Mouse (Mus musculus) embryonic facial prominence, embryonic 15.5 days (tissue): ENCODE results near the gene Acoxl. TPM values are rescaled to one million over a fixed set of nuclear protein-coding genes. Genes with fewer than 3 reads are reported as not detected.

Source experiments
- ATAC-seq: fragments of 200-750 bp; cut with Nextera tagmentation; 2 replicates; pipeline ENCODE4 v1.8.0; 2017; ENCODE audit warnings: low read depth, moderate TSS enrichment; ENCODE audit not compliant: insufficient number of reproducible peaks, low FRiP score, low TSS enrichment
- H3K27ac ChIP-seq: fragments of 300-500 bp; sonication (generic); replicated peaks from 2 replicates; pipeline ENCODE4 v1.5.1; 2015; ENCODE audit warnings: mild to moderate bottlenecking, inconsistent platforms
- H3K27me3 ChIP-seq: fragments of 300-500 bp; sonication (generic); 2 replicates; pipeline ENCODE4 v1.6.1; 2015; ENCODE audit warnings: inconsistent platforms
- H3K36me3 ChIP-seq: fragments of 300-500 bp; sonication (generic); 2 replicates; pipeline ENCODE4 v1.6.1; 2015; ENCODE audit warnings: mild to moderate bottlenecking, inconsistent platforms
- H3K4me1 ChIP-seq: fragments of 300-500 bp; sonication (generic); 2 replicates; pipeline ENCODE4 v1.6.1; 2015; ENCODE audit warnings: inconsistent platforms
- H3K4me2 ChIP-seq: fragments of 300-500 bp; sonication (generic); replicated peaks from 2 replicates; pipeline ENCODE4 v1.6.1; 2015; ENCODE audit warnings: mild to moderate bottlenecking, inconsistent platforms
- H3K4me3 ChIP-seq: fragments of 300-500 bp; sonication (generic); replicated peaks from 2 replicates; pipeline ENCODE4 v1.5.1; 2015; ENCODE audit warnings: mild to moderate bottlenecking, inconsistent platforms
- H3K9ac ChIP-seq: fragments of 300-500 bp; sonication (generic); 2 replicates; pipeline ENCODE4 v1.6.1; 2015; ENCODE audit warnings: inconsistent platforms
- H3K9me3 ChIP-seq: fragments of 300-500 bp; sonication (generic); replicated peaks from 2 replicates; pipeline ENCODE4 v1.6.1; 2016; ENCODE audit warnings: inconsistent platforms
- WGBS: fragments of 180-500 bp; shearing (Covaris S2); methylation state at CpG from one replicate; pipeline ENCODE4 v1.1.7; 2015; 5-methylcytosine and 5-hydroxymethylcytosine counted together
- polyA plus RNA-seq: library from polyadenylated mRNA; unstranded; fragments of >200 nt; fragmentation: Nextera tagmentation; extraction: Ambion mirVana; gene quantifications from 2 replicates; pipeline ENCODE4 v1.2.1, GENCODE M21; 2015

Acoxl gene
- polyA plus RNA-seq, 1 experiment from 2014 or later: 0.15 TPM

DNA sequence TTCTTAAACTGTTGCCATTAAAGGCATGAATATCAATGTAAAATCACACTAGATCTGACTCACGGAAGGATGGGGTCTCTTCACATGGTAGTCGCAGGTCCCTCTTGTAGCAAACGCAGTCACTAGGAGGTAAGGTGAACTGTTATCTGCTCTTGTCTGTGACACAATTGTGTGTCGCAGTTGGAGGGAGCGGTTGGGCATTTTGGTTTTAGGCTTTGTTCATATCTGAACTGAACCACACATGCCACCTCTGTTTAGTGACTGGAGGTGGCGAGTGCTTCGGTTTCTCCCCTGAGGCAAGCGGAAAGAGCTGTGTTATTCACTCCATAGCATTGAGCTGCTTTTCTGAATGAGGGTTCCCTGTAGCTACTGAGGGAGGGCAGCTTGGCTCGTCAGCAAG, 313.5 kb downstream of the Acoxl start:
- no peak for ATAC-seq

GRCm38 (mm10) chr2:128152845-128153550, 314.3 kb downstream of the Acoxl start:
- WGBS: 79% methylated on average over 16 of the region's 16 CpGs
- ATAC-seq: no peak
- Histone ChIP-seq H3K4me3 (no peak overlapping the region), H3K9me3 (no peaks in the 10 kb centered on the region), H3K27me3 (no peaks in the 10 kb centered on the region), H3K27ac (no peak overlapping the region), H3K36me3 (peaks cover 17% of the 10 kb centered on the region), H3K4me1 (peaks cover 25% of the 10 kb centered on the region), H3K4me2 (no peak overlapping the region), H3K9ac (no peak overlapping the region)

More for the DNA sequence above, 313.5 kb downstream of the Acoxl start:
- WGBS: 80% methylated on average over 9 of the region's 9 CpGs
- H3K9ac ChIP-seq: no peak overlapping the region
- H3K27me3 ChIP-seq: no peaks in the 10 kb centered on the region
- peaks cover 24% of the 10 kb centered on the region for H3K36me3 ChIP-seq
- peaks cover 25% of the 10 kb centered on the region for H3K4me1 ChIP-seq
- H3K4me2 ChIP-seq: no peak overlapping the region
- no peak overlapping the region for H3K27ac ChIP-seq
- no peaks in the 10 kb centered on the region for H3K9me3 ChIP-seq
- H3K4me3 ChIP-seq: no peak overlapping the region

DNA sequence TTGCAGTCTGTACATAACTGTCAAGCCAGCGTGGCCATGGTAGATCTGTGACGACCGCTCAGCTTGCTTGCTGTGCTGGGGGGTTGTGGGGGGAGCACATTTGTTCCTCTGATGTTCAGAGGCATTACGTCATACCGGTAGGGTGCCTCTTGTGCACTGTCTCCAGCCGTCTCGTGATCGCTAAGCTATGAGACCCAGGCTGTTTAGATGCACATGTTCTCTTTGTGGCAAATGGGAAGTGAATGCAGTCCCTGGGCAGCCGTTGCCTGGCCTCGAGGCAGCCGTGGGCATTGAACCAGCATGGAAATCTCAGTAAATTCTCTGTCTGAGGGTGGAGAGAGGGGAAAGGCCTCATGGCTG, 314.9 kb downstream of the Acoxl start:
- Histone ChIP-seq H3K27me3 (no peaks in the 10 kb centered on the region), H3K9me3 (no peaks in the 10 kb centered on the region), H3K9ac (no peak overlapping the region), H3K4me1 (peaks cover 25% of the 10 kb centered on the region), H3K36me3 (peaks cover 16% of the 10 kb centered on the region; the same call in 1 of the 2 replicates), H3K27ac (no peak overlapping the region), H3K4me2 (no peak overlapping the region), H3K4me3 (no peak overlapping the region)
- no peak for ATAC-seq
- WGBS: 64% methylated on average over 11 of the region's 11 CpGs

DNA sequence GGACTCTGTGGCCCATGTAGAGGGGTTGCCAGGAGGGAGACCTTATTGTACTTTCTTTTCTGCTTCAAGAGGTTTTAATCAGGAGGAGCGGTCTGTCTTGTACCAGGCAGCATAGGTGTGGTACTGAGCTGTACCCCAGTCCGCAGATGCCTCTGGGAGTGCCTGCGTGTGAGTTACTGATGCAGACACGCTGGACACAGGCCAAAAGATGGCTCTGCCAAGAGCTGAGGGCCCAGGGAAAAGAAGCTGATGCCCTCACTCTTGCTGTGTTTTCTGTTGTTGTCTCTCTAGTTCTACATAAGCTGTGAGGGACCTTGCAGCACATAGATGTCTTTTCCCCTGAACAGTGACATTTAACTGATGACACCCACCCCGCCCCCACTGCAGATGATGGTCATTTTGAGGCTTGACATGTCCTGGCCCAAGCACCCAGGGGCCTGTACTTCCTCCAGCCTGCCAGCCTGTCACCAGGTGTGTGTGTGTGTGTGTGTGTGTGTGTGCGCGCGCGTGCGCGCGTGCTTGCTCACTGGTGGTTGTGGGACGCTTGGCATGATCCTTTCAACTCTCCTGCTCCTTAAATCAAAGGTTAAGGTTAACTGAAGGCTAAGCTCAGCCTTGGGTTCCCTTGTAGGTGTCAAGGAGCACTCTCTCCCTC, 316.9 kb downstream of the Acoxl start:
- Histone ChIP-seq H3K4me1 (peaks cover 25% of the 10 kb centered on the region), H3K9me3 (no peaks in the 10 kb centered on the region), H3K4me2 (no peak overlapping the region), H3K36me3 (peaks cover 13% of the 10 kb centered on the region), H3K27me3 (no peaks in the 10 kb centered on the region), H3K27ac (no peak overlapping the region), H3K9ac (no peak overlapping the region), H3K4me3 (no peak overlapping the region)
- ATAC-seq: no peak
- 91% methylated on average over 13 of the region's 13 CpGs for WGBS

GRCm38 (mm10) chr2:128156067-128156462, 317.4 kb downstream of the Acoxl start:
- H3K36me3 ChIP-seq: peaks cover 13% of the 10 kb centered on the region
- ATAC-seq: no peak
- H3K9ac ChIP-seq: no peak overlapping the region
- no peak overlapping the region for H3K27ac ChIP-seq
- peaks cover 25% of the 10 kb centered on the region for H3K4me1 ChIP-seq
- WGBS: 67% methylated on average over 5 of the region's 5 CpGs
- no peaks in the 10 kb centered on the region for H3K27me3 ChIP-seq
- no peak overlapping the region for H3K4me2 ChIP-seq
- no peak overlapping the region for H3K4me3 ChIP-seq
- no peaks in the 10 kb centered on the region for H3K9me3 ChIP-seq

GRCm38 (mm10) chr2:128156557-128157412, 318.1 kb downstream of the Acoxl start:
- H3K4me2 ChIP-seq: no peak overlapping the region
- no peaks in the 10 kb centered on the region for H3K27me3 ChIP-seq
- peaks cover 13% of the 10 kb centered on the region for H3K36me3 ChIP-seq
- H3K4me1 ChIP-seq: peaks cover 25% of the 10 kb centered on the region
- no peak overlapping the region for H3K9ac ChIP-seq
- no peaks in the 10 kb centered on the region for H3K9me3 ChIP-seq
- H3K27ac ChIP-seq: no peak overlapping the region
- no peak overlapping the region for H3K4me3 ChIP-seq
- ATAC-seq: 0 out of 2 replicates have a peak, but pooled peaks have one; percentile 11
- 78% methylated on average over 12 of the region's 12 CpGs for WGBS

GRCm38 (mm10) chr2:128158734-128159410, 320.2 kb downstream of the Acoxl start:
- no peak overlapping the region for H3K4me3 ChIP-seq
- H3K4me2 ChIP-seq: no peak overlapping the region
- no peak for ATAC-seq
- no peaks in the 10 kb centered on the region for H3K27me3 ChIP-seq
- WGBS: 77% methylated on average over 17 of the region's 17 CpGs
- no peaks in the 10 kb centered on the region for H3K9me3 ChIP-seq
- no peak overlapping the region for H3K9ac ChIP-seq
- no peak overlapping the region for H3K27ac ChIP-seq
- peaks cover 16% of the 10 kb centered on the region for H3K4me1 ChIP-seq
- peaks cover 13% of the 10 kb centered on the region for H3K36me3 ChIP-seq

DNA sequence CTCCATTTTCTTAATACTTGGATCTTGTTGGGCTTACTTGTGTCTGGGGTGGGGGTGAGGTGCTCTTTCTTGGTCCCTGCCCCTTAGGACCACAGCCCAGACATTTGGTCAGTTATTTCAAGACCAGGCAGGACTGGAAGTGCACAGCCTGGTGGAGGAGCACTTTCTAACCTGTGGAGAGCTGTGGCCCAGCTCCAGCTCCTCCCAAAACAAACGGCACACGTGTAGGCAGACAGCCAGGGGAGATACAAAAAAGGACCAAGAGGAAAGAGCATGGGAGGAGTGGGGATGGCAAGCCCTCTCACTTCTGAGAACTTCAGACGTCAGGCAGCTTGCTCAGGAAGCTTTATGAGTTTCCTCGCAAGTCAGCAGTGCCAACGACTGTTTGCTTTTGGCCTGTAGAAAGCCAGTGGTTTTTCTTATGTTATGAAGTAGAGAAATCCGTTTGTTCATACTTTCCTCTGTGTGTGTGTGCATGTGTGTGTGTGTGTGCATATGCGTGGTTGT, 321.0 kb downstream of the Acoxl start:
- peaks cover 16% of the 10 kb centered on the region for H3K4me1 ChIP-seq
- H3K36me3 ChIP-seq: peaks cover 13% of the 10 kb centered on the region
- no peak overlapping the region for H3K27ac ChIP-seq
- no peaks in the 10 kb centered on the region for H3K27me3 ChIP-seq
- WGBS: 69% methylated on average over 7 of the region's 7 CpGs
- ATAC-seq: no peak
- H3K9ac ChIP-seq: no peak overlapping the region
- H3K4me2 ChIP-seq: no peak overlapping the region
- no peak overlapping the region for H3K4me3 ChIP-seq
- H3K9me3 ChIP-seq: no peaks in the 10 kb centered on the region

GRCm38 (mm10) chr2:128163177-128163576, 324.5 kb downstream of the Acoxl start:
- no peaks in the 10 kb centered on the region for H3K27me3 ChIP-seq
- no peak overlapping the region for H3K9ac ChIP-seq
- H3K9me3 ChIP-seq: no peaks in the 10 kb centered on the region
- no peaks in the 10 kb centered on the region for H3K4me1 ChIP-seq
- 74% methylated on average over 8 of the region's 8 CpGs for WGBS
- peaks cover 11% of the 10 kb centered on the region for H3K36me3 ChIP-seq
- no peak overlapping the region for H3K4me3 ChIP-seq
- no peak overlapping the region for H3K4me2 ChIP-seq
- no peak overlapping the region for H3K27ac ChIP-seq
- ATAC-seq: no peak

- Histone ChIP-seq H3K27me3 (no peaks in the 10 kb centered on the region), H3K27ac (no peak overlapping the region), H3K36me3 (no peaks in the 10 kb centered on the region), H3K9me3 (no peaks in the 10 kb centered on the region), H3K4me1 (no peaks in the 10 kb centered on the region), H3K4me3 (no peak overlapping the region), H3K4me2 (no peak overlapping the region), H3K9ac (no peak overlapping the region)
- WGBS: 63% methylated on average over 13 of the region's 13 CpGs
- no peak for ATAC-seq
Observed at GRCm38 (mm10) chr2:128166623-128167423, 328.1 kb downstream of the Acoxl start.
